Mouse (Mus musculus): ENCODE measurements around the gene Ociad2. TPM values are rescaled to one million over a fixed set of nuclear protein-coding genes. Genes with fewer than 3 reads are reported as not detected.
"Not testable (repeated sequence)": the region's sequence is repeated elsewhere in the genome, so short reads cannot be mapped to it uniquely, and the experiment has no call there.

Gene Ociad2
- polyA plus RNA-seq, 1 experiment from 2014 or later = 22.5 TPM

- no peaks in the 10 kb centered on the region for H3K27me3 ChIP-seq (ENCODE audit: control insufficient read depth, insufficient read depth, low read length)
- WGBS (ENCODE audit: insufficient replicate concordance) = 76% methylated on average over 8 of the region's 8 CpGs
- H3K9me3 ChIP-seq (replicated peaks; ENCODE audit: control insufficient read depth, low read length) = no peaks in the 10 kb centered on the region
- H3K4me3 ChIP-seq (ENCODE audit: low read depth, low read length) = no peak overlapping the region
- no peak overlapping the region for H3K4me2 ChIP-seq
- no peak overlapping the region for H3K9ac ChIP-seq (ENCODE audit: low read depth, low read length)
- H3K27ac ChIP-seq (ENCODE audit: low read depth, low read length) = no peak overlapping the region
- no peaks in the 10 kb centered on the region for H3K36me3 ChIP-seq (ENCODE audit: control insufficient read depth, insufficient read depth, low read length)
- H3K4me1 ChIP-seq (ENCODE audit: control insufficient read depth, insufficient read depth, low read length) = no peaks in the 10 kb centered on the region
- ATAC-seq (replicated peaks; ENCODE audit: insufficient number of reproducible peaks, low FRiP score, low TSS enrichment) = no peak
Measured at GRCm38 (mm10) chr5:73324526-73325170, 16.2 kb downstream of the Ociad2 start.

DNA sequence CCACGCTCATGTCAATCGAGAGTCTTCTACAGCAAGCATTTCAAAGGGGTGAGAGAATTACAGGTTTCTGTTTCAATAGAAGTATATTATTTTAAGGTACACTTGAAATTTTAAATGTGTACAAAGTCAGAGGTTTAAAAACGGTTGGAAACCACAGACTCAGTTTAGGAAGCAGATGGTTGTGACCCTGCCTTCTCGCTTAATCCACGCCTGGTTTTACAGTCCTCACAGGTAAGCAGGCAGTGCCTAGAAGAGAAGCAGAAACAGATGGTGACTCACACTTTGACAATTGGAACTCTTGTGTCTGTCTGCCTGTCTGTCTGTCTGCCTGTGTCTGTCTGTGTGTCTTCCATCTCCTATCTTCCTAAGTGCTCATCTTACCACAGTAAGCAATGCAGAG lies 17.2 kb downstream of the Ociad2 start:
- no peaks in the 10 kb centered on the region for H3K27me3 ChIP-seq (ENCODE audit: control insufficient read depth, insufficient read depth, low read length)
- no peak overlapping the region for H3K4me2 ChIP-seq
- no peak overlapping the region for H3K4me3 ChIP-seq (ENCODE audit: low read depth, low read length)
- no peak for ATAC-seq (replicated peaks; ENCODE audit: insufficient number of reproducible peaks, low FRiP score, low TSS enrichment)
- WGBS (ENCODE audit: insufficient replicate concordance) = 79% methylated on average over 5 of the region's 5 CpGs
- no peaks in the 10 kb centered on the region for H3K4me1 ChIP-seq (ENCODE audit: control insufficient read depth, insufficient read depth, low read length)
- H3K27ac ChIP-seq (ENCODE audit: low read depth, low read length) = no peak overlapping the region
- no peaks in the 10 kb centered on the region for H3K9me3 ChIP-seq (replicated peaks; ENCODE audit: control insufficient read depth, low read length)
- no peaks in the 10 kb centered on the region for H3K36me3 ChIP-seq (ENCODE audit: control insufficient read depth, insufficient read depth, low read length)
- no peak overlapping the region for H3K9ac ChIP-seq (ENCODE audit: low read depth, low read length)

DNA sequence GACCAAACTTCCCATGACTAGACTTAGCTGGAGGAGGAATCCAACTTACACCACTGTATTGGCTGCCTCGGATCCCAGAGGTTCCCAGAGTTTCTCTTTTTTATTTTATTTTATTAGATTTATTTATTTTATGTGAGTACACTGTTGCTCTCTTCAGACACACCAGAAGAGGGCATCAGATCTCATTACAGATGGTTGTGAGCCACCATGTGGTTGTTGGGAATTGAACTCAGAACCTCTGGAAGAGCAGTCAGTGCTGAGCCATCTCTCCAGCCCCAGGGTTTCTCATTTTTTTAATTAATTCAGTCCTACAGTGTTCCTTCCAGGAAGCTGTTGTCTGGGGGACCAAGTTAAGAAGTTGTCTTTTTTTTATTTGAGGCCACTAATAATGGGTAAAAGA lies 18.1 kb downstream of the Ociad2 start:
- WGBS (ENCODE audit: insufficient replicate concordance) = 85% methylated on average over 1 of the region's 1 CpGs
- ATAC-seq (replicated peaks; ENCODE audit: insufficient number of reproducible peaks, low FRiP score, low TSS enrichment); H3K4me3 ChIP-seq (ENCODE audit: low read depth, low read length); H3K27me3 ChIP-seq (ENCODE audit: control insufficient read depth, insufficient read depth, low read length); H3K4me1 ChIP-seq (ENCODE audit: control insufficient read depth, insufficient read depth, low read length); H3K27ac ChIP-seq (ENCODE audit: low read depth, low read length); H3K9ac ChIP-seq (ENCODE audit: low read depth, low read length); H3K4me2 ChIP-seq; H3K9me3 ChIP-seq (replicated peaks; ENCODE audit: control insufficient read depth, low read length); H3K36me3 ChIP-seq (ENCODE audit: control insufficient read depth, insufficient read depth, low read length): not testable (repeated sequence)

DNA sequence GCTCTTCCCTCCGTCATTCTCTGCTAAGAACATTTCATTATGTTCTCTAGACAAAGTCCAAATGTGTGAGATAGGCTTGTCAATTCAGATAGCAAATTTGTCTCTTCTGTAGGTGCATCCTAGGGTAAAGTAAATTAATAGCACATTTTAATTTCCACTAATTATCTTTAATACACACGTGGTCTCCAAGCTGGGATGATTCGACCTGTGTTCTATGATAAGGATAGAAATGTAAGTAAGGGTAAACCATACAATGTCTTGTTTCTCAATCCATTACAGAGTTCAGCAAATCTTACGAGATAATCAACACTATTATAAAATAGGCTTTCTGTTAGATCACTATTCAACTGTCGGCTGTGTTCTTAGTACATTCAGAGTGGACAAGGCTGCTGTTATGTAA lies 21.5 kb downstream of the Ociad2 start:
- peaks cover 9% of the 10 kb centered on the region for H3K4me1 ChIP-seq (ENCODE audit: control insufficient read depth, insufficient read depth, low read length)
- H3K4me3 ChIP-seq (ENCODE audit: low read depth, low read length) = no peak overlapping the region
- H3K4me2 ChIP-seq = no peak overlapping the region
- H3K9me3 ChIP-seq (replicated peaks; ENCODE audit: control insufficient read depth, low read length) = no peaks in the 10 kb centered on the region
- H3K27ac ChIP-seq (ENCODE audit: low read depth, low read length) = no peak overlapping the region
- ATAC-seq (replicated peaks; ENCODE audit: insufficient number of reproducible peaks, low FRiP score, low TSS enrichment) = no peak
- H3K27me3 ChIP-seq (ENCODE audit: control insufficient read depth, insufficient read depth, low read length) = no peaks in the 10 kb centered on the region
- WGBS (ENCODE audit: insufficient replicate concordance) = 90% methylated on average over 5 of the region's 5 CpGs
- H3K9ac ChIP-seq (ENCODE audit: low read depth, low read length) = no peak overlapping the region
- H3K36me3 ChIP-seq (ENCODE audit: control insufficient read depth, insufficient read depth, low read length) = peaks cover 7% of the 10 kb centered on the region

- Histone ChIP-seq H3K4me3 (ENCODE audit: low read depth, low read length) (no peak overlapping the region), H3K9me3 (replicated peaks; ENCODE audit: control insufficient read depth, low read length) (no peaks in the 10 kb centered on the region), H3K27ac (ENCODE audit: low read depth, low read length) (no peak overlapping the region), H3K27me3 (ENCODE audit: control insufficient read depth, insufficient read depth, low read length) (no peaks in the 10 kb centered on the region), H3K4me2 (no peak overlapping the region), H3K4me1 (ENCODE audit: control insufficient read depth, insufficient read depth, low read length) (peaks cover 26% of the 10 kb centered on the region), H3K36me3 (ENCODE audit: control insufficient read depth, insufficient read depth, low read length) (peaks cover 28% of the 10 kb centered on the region), H3K9ac (ENCODE audit: low read depth, low read length) (no peak overlapping the region)
- 91% methylated on average over 2 of the region's 2 CpGs for WGBS (ENCODE audit: insufficient replicate concordance)
- ATAC-seq (replicated peaks; ENCODE audit: insufficient number of reproducible peaks, low FRiP score, low TSS enrichment) = no peak
Measured at GRCm38 (mm10) chr5:73314654-73315053, 26.2 kb downstream of the Ociad2 start.

- H3K27me3 ChIP-seq (ENCODE audit: control insufficient read depth, insufficient read depth, low read length) = no peaks in the 10 kb centered on the region
- H3K36me3 ChIP-seq (ENCODE audit: control insufficient read depth, insufficient read depth, low read length) = peaks cover 29% of the 10 kb centered on the region
- no peak overlapping the region for H3K4me3 ChIP-seq (ENCODE audit: low read depth, low read length)
- H3K27ac ChIP-seq (ENCODE audit: low read depth, low read length) = no peak overlapping the region
- 82% methylated on average over 10 of the region's 10 CpGs for WGBS (ENCODE audit: insufficient replicate concordance)
- no peak for ATAC-seq (replicated peaks; ENCODE audit: insufficient number of reproducible peaks, low FRiP score, low TSS enrichment)
- H3K9me3 ChIP-seq (replicated peaks; ENCODE audit: control insufficient read depth, low read length) = no peaks in the 10 kb centered on the region
- H3K9ac ChIP-seq (ENCODE audit: low read depth, low read length) = no peak overlapping the region
- no peak overlapping the region for H3K4me2 ChIP-seq
- H3K4me1 ChIP-seq (ENCODE audit: control insufficient read depth, insufficient read depth, low read length) = peaks cover 26% of the 10 kb centered on the region
Measured at GRCm38 (mm10) chr5:73313591-73313990, 27.2 kb downstream of the Ociad2 start.

GRCm38 (mm10) chr5:73311458-73311857 lies 29.4 kb downstream of the Ociad2 start:
- no peak overlapping the region for H3K4me3 ChIP-seq (ENCODE audit: low read depth, low read length)

GRCm38 (mm10) chr5:73310401-73310800 lies 30.4 kb downstream of the Ociad2 start:
- Histone ChIP-seq H3K9me3 (replicated peaks; ENCODE audit: control insufficient read depth, low read length) (no peaks in the 10 kb centered on the region), H3K4me1 (ENCODE audit: control insufficient read depth, insufficient read depth, low read length) (peaks cover 17% of the 10 kb centered on the region), H3K27ac (ENCODE audit: low read depth, low read length) (peak overlapping the region; percentile 65; the same call in 1 of the 2 replicates), H3K4me3 (ENCODE audit: low read depth, low read length) (no peak overlapping the region), H3K4me2 (no peak overlapping the region), H3K27me3 (ENCODE audit: control insufficient read depth, insufficient read depth, low read length) (no peaks in the 10 kb centered on the region), H3K9ac (ENCODE audit: low read depth, low read length) (no peak overlapping the region), H3K36me3 (ENCODE audit: control insufficient read depth, insufficient read depth, low read length) (peaks cover 44% of the 10 kb centered on the region)
- WGBS (ENCODE audit: insufficient replicate concordance) = 80% methylated on average over 1 of the region's 1 CpGs
- no peak for ATAC-seq (replicated peaks; ENCODE audit: insufficient number of reproducible peaks, low FRiP score, low TSS enrichment)

More at GRCm38 (mm10) chr5:73311458-73311857, 29.4 kb downstream of the Ociad2 start:
- Histone ChIP-seq H3K4me2 (no peak overlapping the region), H3K27ac (ENCODE audit: low read depth, low read length) (peak overlapping the region; percentile 65), H3K9me3 (replicated peaks; ENCODE audit: control insufficient read depth, low read length) (no peaks in the 10 kb centered on the region), H3K27me3 (ENCODE audit: control insufficient read depth, insufficient read depth, low read length) (no peaks in the 10 kb centered on the region), H3K4me1 (ENCODE audit: control insufficient read depth, insufficient read depth, low read length) (peaks cover 26% of the 10 kb centered on the region), H3K36me3 (ENCODE audit: control insufficient read depth, insufficient read depth, low read length) (peaks cover 40% of the 10 kb centered on the region), H3K9ac (ENCODE audit: low read depth, low read length) (no peak overlapping the region)
- 22% methylated on average over 5 of the region's 5 CpGs for WGBS (ENCODE audit: insufficient replicate concordance)
- ATAC-seq (replicated peaks; ENCODE audit: insufficient number of reproducible peaks, low FRiP score, low TSS enrichment) = peak; percentile 78

GRCm38 (mm10) chr5:73309496-73309895 lies 31.3 kb downstream of the Ociad2 start:
- 81% methylated on average over 4 of the region's 4 CpGs for WGBS (ENCODE audit: insufficient replicate concordance)

More at GRCm38 (mm10) chr5:73309496-73309895, 31.3 kb downstream of the Ociad2 start:
- peaks cover 17% of the 10 kb centered on the region for H3K4me1 ChIP-seq (ENCODE audit: control insufficient read depth, insufficient read depth, low read length)
- no peaks in the 10 kb centered on the region for H3K27me3 ChIP-seq (ENCODE audit: control insufficient read depth, insufficient read depth, low read length)
- H3K9ac ChIP-seq (ENCODE audit: low read depth, low read length) = no peak overlapping the region
- H3K4me2 ChIP-seq = no peak overlapping the region
- H3K4me3 ChIP-seq (ENCODE audit: low read depth, low read length) = no peak overlapping the region
- no peaks in the 10 kb centered on the region for H3K9me3 ChIP-seq (replicated peaks; ENCODE audit: control insufficient read depth, low read length)
- H3K36me3 ChIP-seq (ENCODE audit: control insufficient read depth, insufficient read depth, low read length) = peaks cover 44% of the 10 kb centered on the region
- no peak overlapping the region for H3K27ac ChIP-seq (ENCODE audit: low read depth, low read length)
- no peak for ATAC-seq (replicated peaks; ENCODE audit: insufficient number of reproducible peaks, low FRiP score, low TSS enrichment)
